Mouse (Mus musculus) ZHBTc4 (cell line): ENCODE data around the gene Rbl2.

Source experiments
- DNase-seq: peaks from one replicate; pipeline ENCODE4 v3.0.0-alpha.2; 2011; ENCODE audit warnings: low read depth, low spot score

Rbl2 gene

DNA sequence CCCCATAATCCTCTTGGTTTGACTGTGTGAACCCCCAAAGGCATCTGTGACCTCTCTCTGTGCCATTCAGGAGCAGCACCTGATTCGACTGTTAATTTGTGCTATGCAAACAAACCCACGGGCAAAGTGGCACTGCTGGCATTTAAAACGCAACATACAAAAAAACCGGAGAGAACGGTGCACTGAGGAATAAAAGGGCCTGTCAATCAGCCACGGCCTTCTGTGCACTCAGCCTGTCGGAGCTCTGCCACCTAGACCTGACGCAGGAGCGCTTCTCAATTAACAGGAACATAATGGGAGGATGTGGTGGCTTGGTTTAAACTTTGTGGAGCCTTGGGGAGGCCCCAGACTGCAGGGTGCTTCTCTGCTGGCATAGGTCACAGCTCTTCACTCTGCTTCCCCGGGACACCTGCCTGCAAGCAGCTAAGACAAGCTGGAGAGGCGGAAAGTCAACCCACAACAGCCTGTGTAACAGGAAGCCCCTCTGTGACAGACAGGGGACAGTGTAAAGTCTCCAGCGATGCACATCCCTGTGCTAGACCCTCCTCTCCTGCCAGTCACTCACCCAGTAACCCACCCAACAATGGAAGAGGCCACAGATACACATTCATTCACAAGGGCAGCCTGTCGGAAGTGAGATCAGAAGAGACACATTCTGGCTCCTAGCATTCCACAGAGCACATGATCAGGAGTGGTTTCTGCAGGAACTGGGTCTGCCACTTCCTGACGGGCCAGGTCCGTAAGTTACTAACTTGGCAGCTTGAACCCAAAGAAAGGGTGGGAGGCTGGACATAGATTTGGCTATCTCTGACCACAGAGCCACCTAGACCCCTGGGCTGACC lies 90.3 kb downstream of the Rbl2 start:
- peak; percentile 70 for DNase-seq

DNA sequence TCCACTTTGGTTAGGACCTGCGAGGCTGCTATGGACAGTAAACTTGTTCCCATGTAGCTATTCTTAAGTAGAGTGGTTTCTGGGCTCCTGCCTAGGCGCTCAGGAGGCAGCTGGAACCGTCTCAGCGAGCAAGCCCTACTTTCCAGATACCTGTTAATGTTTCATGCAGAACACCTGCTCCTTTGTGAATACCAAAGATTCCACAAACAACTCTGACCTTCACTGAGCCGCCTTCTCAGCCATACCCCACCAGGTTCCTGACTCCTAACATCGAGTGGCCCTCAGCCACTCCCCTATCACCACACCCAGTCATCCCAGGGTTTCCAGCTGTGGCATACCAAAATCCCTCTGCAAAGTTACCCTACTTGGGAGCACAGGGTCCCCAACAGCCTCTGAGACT lies 100.3 kb downstream of the Rbl2 start:
- peak; percentile 60 for DNase-seq

DNA sequence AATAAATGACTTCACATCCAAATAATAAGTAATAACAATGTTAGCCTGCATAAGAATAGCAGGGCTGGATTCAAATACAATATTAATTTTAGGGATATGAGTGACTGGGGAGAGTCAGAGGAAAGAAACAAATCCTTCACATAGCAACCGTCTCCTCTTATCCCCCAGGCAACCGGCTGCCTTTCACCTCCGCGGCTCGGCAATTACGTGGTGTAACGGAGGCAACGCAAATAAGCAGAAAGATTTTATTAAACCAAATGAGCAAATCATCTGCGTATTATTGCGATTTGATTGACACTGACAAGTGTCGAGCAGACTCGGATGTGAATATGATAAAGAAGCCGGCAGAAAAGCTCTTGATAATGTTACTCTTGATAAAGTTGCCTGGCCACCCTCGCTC lies 101.1 kb downstream of the Rbl2 start:
- DNase-seq: no peak

DNA sequence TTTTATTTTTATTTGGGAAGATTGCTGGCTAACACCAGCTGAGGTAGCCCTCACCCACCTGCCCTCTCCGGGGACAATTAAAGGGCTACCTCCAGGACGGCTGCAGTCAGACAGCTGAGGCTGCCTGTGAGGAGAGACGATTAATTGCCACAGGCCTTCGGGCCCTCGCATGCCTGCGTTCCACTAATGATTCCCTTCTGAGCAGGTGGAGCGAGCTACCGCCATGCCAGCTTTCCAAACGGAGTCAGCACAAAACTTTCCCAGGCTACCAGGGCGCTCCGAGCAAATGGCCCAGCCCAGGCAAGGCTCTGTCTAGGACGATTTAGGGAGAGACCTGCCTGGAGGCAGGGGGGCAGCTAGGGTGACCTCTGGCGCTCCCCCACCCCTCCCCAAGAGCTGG lies 101.7 kb downstream of the Rbl2 start:
- DNase-seq: no peak
